Mouse (Mus musculus): ENCODE measurements around the gene Gpx5. TPM values are rescaled to one million over a fixed set of nuclear protein-coding genes. Genes with fewer than 3 reads are reported as not detected.

Gene Gpx5
- polyA plus RNA-seq, 1 experiment from 2014 or later, result not detected

DNA sequence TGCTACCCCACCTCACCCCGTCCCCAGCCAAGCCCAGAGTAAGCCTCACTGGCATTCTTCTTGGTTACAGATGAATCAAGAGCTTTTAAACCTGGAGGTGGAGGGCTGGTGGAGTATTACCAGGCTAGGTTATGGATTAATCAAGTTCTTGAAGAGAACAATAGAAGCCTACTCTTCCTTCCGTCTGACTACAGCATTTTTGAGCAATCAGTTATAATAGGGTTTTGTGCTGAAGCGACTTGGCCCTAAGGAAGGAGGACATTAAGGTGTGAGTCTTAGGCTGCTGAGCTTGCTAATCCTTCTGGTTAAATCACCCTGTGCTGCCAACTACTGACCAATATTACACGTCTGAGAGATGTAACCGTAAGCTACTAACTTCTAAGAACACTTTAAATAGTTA, 32.2 kb downstream of the Gpx5 start:
- DNase-seq (ENCODE audit: low spot score), result no peak
- no peak overlapping the region for H3K27ac ChIP-seq (ENCODE audit: low read depth, low read length)
- 22% methylated on average over 5 of the region's 5 CpGs for WGBS
- H3K4me1 ChIP-seq (replicated peaks; ENCODE audit: control insufficient read depth, insufficient read depth, low read length), result peaks cover 9% of the 10 kb centered on the region
- H3K4me3 ChIP-seq (ENCODE audit: low read depth, low read length), result peak overlapping the region; percentile 60
- no peaks in the 10 kb centered on the region for H3K36me3 ChIP-seq (ENCODE audit: control insufficient read depth, insufficient read depth, low read length)
- peak overlapping the region; percentile 9; the same call in 1 of the 2 replicates for H3K9ac ChIP-seq (ENCODE audit: low read depth, low read length)
- H3K27me3 ChIP-seq (replicated peaks; ENCODE audit: control insufficient read depth, insufficient read depth, low read length), result peaks cover 4% of the 10 kb centered on the region; the same call in 1 of the 2 replicates
- ATAC-seq (replicated peaks; ENCODE audit: low FRiP score), result no peak
- H3K9me3 ChIP-seq (ENCODE audit: control insufficient read depth, low read length), result no peaks in the 10 kb centered on the region
- peak overlapping the region; percentile 92 for H3K4me2 ChIP-seq

DNA sequence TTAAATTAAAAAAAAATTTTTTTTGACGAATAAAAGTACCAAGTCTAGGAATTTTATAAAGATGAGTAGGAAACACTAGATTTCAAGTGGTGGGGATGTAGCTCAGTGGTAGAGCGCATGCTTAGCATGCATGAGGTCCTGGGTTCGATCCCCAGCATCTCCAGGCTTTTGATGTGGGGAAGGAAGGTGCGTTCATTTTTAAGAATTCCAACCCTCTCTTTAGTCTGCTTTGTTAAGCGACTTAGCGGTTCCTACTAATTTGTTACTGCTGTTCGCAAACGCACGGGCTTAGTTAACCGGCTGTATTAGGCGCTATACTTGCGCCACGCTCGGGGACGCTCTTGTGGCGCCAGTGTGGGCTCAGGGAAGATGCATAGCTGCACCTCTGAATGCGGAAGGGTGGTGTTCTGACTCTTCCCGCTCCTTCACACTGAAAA, 32.8 kb downstream of the Gpx5 start:
- under 1% methylated on average over 18 of the region's 18 CpGs for whole genome bisulfite sequencing
- H3K36me3 ChIP-seq (ENCODE audit: control insufficient read depth, insufficient read depth, low read length), result no peaks in the 10 kb centered on the region
- peaks cover 9% of the 10 kb centered on the region for H3K4me1 ChIP-seq (replicated peaks; ENCODE audit: control insufficient read depth, insufficient read depth, low read length)
- H3K9ac ChIP-seq (ENCODE audit: low read depth, low read length), result peak overlapping the region; percentile 35; the same call in 1 of the 2 replicates
- H3K27me3 ChIP-seq (replicated peaks; ENCODE audit: control insufficient read depth, insufficient read depth, low read length), result peaks cover 4% of the 10 kb centered on the region; the same call in 1 of the 2 replicates
- no peaks in the 10 kb centered on the region for H3K9me3 ChIP-seq (ENCODE audit: control insufficient read depth, low read length)
- no peak overlapping the region for H3K27ac ChIP-seq (ENCODE audit: low read depth, low read length)
- DNase-seq (ENCODE audit: low spot score) (peak; percentile 79), ATAC-seq (replicated peaks; ENCODE audit: low FRiP score) (peak; percentile 86)
- H3K4me3 ChIP-seq (ENCODE audit: low read depth, low read length), result peak overlapping the region; percentile 60
- H3K4me2 ChIP-seq, result peak overlapping the region; percentile 92

GRCm38 (mm10) chr13:21259171-21259631, 33.3 kb downstream of the Gpx5 start:
- Histone ChIP-seq H3K27ac (ENCODE audit: low read depth, low read length) (no peak overlapping the region), H3K36me3 (ENCODE audit: control insufficient read depth, insufficient read depth, low read length) (no peaks in the 10 kb centered on the region), H3K4me3 (ENCODE audit: low read depth, low read length) (peak overlapping the region; percentile 60), H3K27me3 (replicated peaks; ENCODE audit: control insufficient read depth, insufficient read depth, low read length) (peaks cover 4% of the 10 kb centered on the region; the same call in 1 of the 2 replicates), H3K9me3 (ENCODE audit: control insufficient read depth, low read length) (no peaks in the 10 kb centered on the region), H3K4me2 (peak overlapping the region; percentile 92), H3K9ac (ENCODE audit: low read depth, low read length) (peak overlapping the region; percentile 56), H3K4me1 (replicated peaks; ENCODE audit: control insufficient read depth, insufficient read depth, low read length) (peaks cover 9% of the 10 kb centered on the region)
- DNase-seq (ENCODE audit: low spot score) (no peak), ATAC-seq (replicated peaks; ENCODE audit: low FRiP score) (no peak)
- 1% methylated on average over 15 of the region's 15 CpGs for WGBS

GRCm38 (mm10) chr13:21258524-21258923, 34.0 kb downstream of the Gpx5 start:
- H3K9me3 ChIP-seq (ENCODE audit: control insufficient read depth, low read length), result no peaks in the 10 kb centered on the region
- no peaks in the 10 kb centered on the region for H3K36me3 ChIP-seq (ENCODE audit: control insufficient read depth, insufficient read depth, low read length)
- DNase-seq (ENCODE audit: low spot score), result no peak
- no peak overlapping the region for H3K9ac ChIP-seq (ENCODE audit: low read depth, low read length)
- no peak overlapping the region for H3K27ac ChIP-seq (ENCODE audit: low read depth, low read length)
- no peak for ATAC-seq (replicated peaks; ENCODE audit: low FRiP score)
- WGBS, result 10% methylated on average over 6 of the region's 6 CpGs
- peaks cover 4% of the 10 kb centered on the region; the same call in 1 of the 2 replicates for H3K27me3 ChIP-seq (replicated peaks; ENCODE audit: control insufficient read depth, insufficient read depth, low read length)
- peaks cover 9% of the 10 kb centered on the region for H3K4me1 ChIP-seq (replicated peaks; ENCODE audit: control insufficient read depth, insufficient read depth, low read length)
- H3K4me2 ChIP-seq, result peak overlapping the region; percentile 92
- H3K4me3 ChIP-seq (ENCODE audit: low read depth, low read length), result peak overlapping the region; percentile 60

GRCm38 (mm10) chr13:21253986-21254385, 38.5 kb downstream of the Gpx5 start:
- WGBS, result under 1% methylated on average over 16 of the region's 16 CpGs
- Histone ChIP-seq H3K9ac (ENCODE audit: low read depth, low read length) (peak overlapping the region; percentile 61), H3K27ac (ENCODE audit: low read depth, low read length) (no peak overlapping the region), H3K36me3 (ENCODE audit: control insufficient read depth, insufficient read depth, low read length) (no peaks in the 10 kb centered on the region), H3K4me1 (replicated peaks; ENCODE audit: control insufficient read depth, insufficient read depth, low read length) (no peaks in the 10 kb centered on the region; the same call in 1 of the 2 replicates), H3K4me3 (ENCODE audit: low read depth, low read length) (peak overlapping the region; percentile 61), H3K4me2 (peak overlapping the region; percentile 92), H3K27me3 (replicated peaks; ENCODE audit: control insufficient read depth, insufficient read depth, low read length) (peaks cover 4% of the 10 kb centered on the region; the same call in 1 of the 2 replicates), H3K9me3 (ENCODE audit: control insufficient read depth, low read length) (no peaks in the 10 kb centered on the region)
- DNase-seq (ENCODE audit: low spot score) (peak; percentile 81), ATAC-seq (replicated peaks; ENCODE audit: low FRiP score) (peak; percentile 86)

DNA sequence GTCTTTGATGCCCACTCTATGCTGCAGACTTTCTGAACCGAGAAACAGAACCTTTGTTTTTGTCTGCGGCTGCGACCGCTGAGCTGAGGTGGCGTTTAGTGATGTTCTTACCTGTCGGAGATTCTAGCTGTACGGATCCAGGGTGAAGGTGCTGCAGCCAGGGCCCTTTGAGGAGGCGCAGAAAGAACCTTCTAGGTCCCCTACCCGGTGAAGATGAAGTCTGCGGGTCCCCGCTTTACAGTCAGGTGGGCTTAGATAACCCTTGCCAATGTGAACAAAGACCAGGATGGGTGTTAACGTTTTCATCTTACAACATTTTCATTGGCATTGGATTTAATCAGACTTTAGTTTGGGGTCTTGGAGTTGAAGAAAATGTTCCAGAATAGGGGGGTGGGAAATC, 39.0 kb downstream of the Gpx5 start:
- Histone ChIP-seq H3K4me2 (peak overlapping the region; percentile 92), H3K27me3 (replicated peaks; ENCODE audit: control insufficient read depth, insufficient read depth, low read length) (peaks cover 4% of the 10 kb centered on the region; the same call in 1 of the 2 replicates), H3K9me3 (ENCODE audit: control insufficient read depth, low read length) (no peaks in the 10 kb centered on the region), H3K4me3 (ENCODE audit: low read depth, low read length) (peak overlapping the region; percentile 61), H3K27ac (ENCODE audit: low read depth, low read length) (no peak overlapping the region), H3K9ac (ENCODE audit: low read depth, low read length) (peak overlapping the region; percentile 61), H3K36me3 (ENCODE audit: control insufficient read depth, insufficient read depth, low read length) (no peaks in the 10 kb centered on the region), H3K4me1 (replicated peaks; ENCODE audit: control insufficient read depth, insufficient read depth, low read length) (no peaks in the 10 kb centered on the region; the same call in 1 of the 2 replicates)
- DNase-seq (ENCODE audit: low spot score) (peak; percentile 45), ATAC-seq (replicated peaks; ENCODE audit: low FRiP score) (no peak)
- WGBS, result 2% methylated on average over 12 of the region's 12 CpGs

DNA sequence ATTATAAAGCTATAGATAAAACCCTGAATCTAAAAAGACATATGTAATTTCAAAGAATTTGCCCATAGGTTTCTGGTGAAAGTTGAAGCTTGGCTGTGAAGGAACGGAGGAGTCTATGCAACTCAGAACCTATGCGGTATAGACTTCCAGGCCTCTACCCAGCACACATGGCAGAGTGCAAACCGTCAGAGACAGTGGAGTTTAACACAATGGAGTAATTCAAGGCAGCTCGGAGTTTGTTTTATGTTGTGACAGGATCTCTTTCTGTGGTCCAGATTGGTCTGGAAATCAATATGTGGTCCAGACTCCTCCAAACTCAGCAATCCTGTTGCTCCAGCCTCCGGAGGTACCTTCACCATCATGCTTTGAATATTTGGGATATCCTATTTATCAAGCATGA, 39.5 kb downstream of the Gpx5 start:
- no peak for DNase-seq (ENCODE audit: low spot score)
- Histone ChIP-seq H3K9me3 (ENCODE audit: control insufficient read depth, low read length) (no peaks in the 10 kb centered on the region), H3K4me2 (peak overlapping the region; percentile 92), H3K4me3 (ENCODE audit: low read depth, low read length) (peak overlapping the region; percentile 61), H3K27ac (ENCODE audit: low read depth, low read length) (no peak overlapping the region), H3K36me3 (ENCODE audit: control insufficient read depth, insufficient read depth, low read length) (no peaks in the 10 kb centered on the region), H3K4me1 (replicated peaks; ENCODE audit: control insufficient read depth, insufficient read depth, low read length) (no peaks in the 10 kb centered on the region; the same call in 1 of the 2 replicates), H3K9ac (ENCODE audit: low read depth, low read length) (no peak overlapping the region), H3K27me3 (replicated peaks; ENCODE audit: control insufficient read depth, insufficient read depth, low read length) (peaks cover 4% of the 10 kb centered on the region; the same call in 1 of the 2 replicates)
- 27% methylated on average over 5 of the region's 5 CpGs for WGBS
- ATAC-seq (replicated peaks; ENCODE audit: low FRiP score), result no peak

DNA sequence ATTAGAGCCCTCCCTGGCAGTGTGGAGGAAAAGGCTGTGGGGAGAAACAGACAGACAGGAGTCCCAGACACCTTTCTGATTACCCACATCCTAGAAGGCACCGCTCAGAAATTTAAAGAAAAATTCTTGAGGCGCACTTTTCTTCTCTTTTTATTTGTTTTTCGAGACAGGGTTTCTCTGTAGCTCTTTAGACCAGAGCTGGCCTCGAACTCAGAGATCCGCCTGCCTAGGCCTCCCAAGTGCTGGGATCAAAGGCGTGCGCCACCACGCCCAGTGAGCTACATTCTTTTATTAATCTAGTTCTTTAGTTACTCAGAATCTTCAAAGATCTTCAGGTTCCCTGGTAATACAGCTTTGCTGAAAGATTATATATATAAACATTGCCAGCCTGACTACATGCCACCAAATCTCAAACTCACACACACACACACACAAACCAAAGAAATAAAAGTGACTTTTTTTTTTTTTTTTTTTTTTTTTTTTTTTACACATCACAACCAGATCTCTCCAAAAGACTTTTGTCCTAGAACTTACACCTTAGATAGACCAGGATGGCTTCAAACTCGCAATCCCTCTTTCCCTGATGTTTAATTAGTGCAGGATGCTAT, 42.4 kb downstream of the Gpx5 start:
- H3K27ac ChIP-seq (ENCODE audit: low read depth, low read length), result no peak overlapping the region
- no peaks in the 10 kb centered on the region for H3K9me3 ChIP-seq (ENCODE audit: control insufficient read depth, low read length)
- no peak overlapping the region for H3K9ac ChIP-seq (ENCODE audit: low read depth, low read length)
- peak overlapping the region; percentile 36 for H3K4me3 ChIP-seq (ENCODE audit: low read depth, low read length)
- H3K4me2 ChIP-seq, result peak overlapping the region; percentile 63
- peak; percentile 37; the same call in 1 of the 2 replicates for ATAC-seq (replicated peaks; ENCODE audit: low FRiP score)
- 25% methylated on average over 9 of the region's 9 CpGs for WGBS
- peak; percentile 64 for DNase-seq (ENCODE audit: low spot score)
- no peaks in the 10 kb centered on the region for H3K36me3 ChIP-seq (ENCODE audit: control insufficient read depth, insufficient read depth, low read length)
- H3K4me1 ChIP-seq (replicated peaks; ENCODE audit: control insufficient read depth, insufficient read depth, low read length), result no peaks in the 10 kb centered on the region; the same call in 1 of the 2 replicates
- no peaks in the 10 kb centered on the region for H3K27me3 ChIP-seq (replicated peaks; ENCODE audit: control insufficient read depth, insufficient read depth, low read length)
